Mouse (Mus musculus) layer of hippocampus, adult 9-10 months (tissue): Measurements from ENCODE around the gene Spice1.

ENCODE experiments used
- DNase-seq: peaks from one replicate; pipeline ENCODE4 v3.0.0; 2022; ENCODE audit warnings: low spot score

Spice1 gene

GRCm38 (mm10) chr16:44375459-44375858 lies 28.5 kb downstream of the Spice1 start:
- no peak for DNase-seq

- DNase-seq, result no peak
These were observed 33.1 kb downstream of the Spice1 start for GRCm38 (mm10) chr16:44380006-44380405.

DNA sequence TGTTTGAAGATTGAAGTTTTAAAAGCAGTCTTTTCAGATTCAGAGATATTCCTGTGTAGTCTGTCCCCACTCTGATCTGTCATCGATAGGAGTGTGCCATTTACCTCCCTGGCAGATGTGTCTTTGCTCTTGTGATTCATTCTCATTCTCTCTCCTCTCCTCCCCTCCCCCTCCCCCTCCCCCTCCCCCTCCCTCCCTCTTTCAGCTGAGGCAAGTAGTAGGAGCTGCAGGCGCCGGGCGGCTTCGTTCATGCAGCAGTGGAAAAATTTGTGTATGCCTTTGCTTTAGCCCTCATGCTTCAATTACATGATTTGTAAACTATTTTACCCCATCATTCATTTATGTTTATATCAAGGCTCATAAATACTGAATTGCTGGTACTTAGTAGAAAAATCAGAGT lies 34.7 kb downstream of the Spice1 start:
- no peak for DNase-seq

DNA sequence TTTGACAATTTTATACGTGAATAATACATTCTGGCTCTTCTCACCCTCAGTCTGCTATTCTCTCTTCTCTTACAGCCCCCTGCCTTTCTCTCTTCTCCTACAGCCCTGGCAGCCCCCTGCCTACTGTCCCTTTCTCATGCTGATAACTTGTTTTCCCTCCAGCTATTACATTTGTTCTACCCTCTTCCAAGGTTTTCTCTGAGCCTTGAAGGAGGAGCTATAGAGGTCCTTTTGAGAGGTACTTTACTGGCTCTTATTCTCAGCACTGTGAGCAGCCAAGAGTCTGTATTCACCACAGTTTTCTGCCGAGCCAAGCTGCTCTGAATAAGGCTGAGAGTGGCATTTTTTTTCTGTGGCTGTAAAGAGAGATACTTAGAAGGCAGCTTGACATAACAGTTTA lies 36.6 kb downstream of the Spice1 start:
- DNase-seq, result no peak

GRCm38 (mm10) chr16:44384251-44384650 lies 37.3 kb downstream of the Spice1 start:
- DNase-seq, result no peak

DNA sequence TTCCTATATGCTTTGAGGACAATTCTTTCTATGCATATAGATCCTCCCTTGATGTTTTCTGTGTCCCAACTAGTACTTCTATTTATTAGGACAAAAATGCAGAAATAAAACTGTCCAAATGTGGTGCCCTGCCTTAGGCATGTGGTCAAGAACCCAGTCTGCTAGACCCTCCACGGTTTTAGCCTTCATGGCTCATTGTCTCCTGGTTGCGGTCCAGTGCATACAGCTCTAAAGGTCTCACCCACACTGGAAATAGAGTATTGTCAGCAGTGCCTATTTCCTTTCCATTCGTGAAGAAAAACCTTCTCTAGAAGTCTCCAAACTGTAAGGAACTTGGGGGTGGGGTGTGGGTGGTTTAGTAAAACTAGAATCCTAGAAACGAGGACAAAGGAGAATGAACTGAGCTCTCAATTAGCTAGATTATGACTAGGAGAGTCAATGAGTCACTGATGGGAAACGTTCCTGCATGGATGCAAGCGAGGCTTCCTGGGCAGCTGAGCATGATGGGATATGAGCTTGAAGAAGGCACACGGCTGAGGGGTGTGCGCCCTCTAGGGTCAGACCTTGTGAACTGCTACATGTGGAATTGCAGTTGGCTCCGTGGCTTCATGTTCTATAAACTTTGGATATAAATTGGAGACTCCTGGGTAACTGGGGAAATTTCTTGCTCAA lies 45.1 kb downstream of the Spice1 start:
- peak; percentile 37 for DNase-seq

- peak; percentile 78 for DNase-seq
These were observed 47.8 kb downstream of the Spice1 start, which contains the start of gene Cfap44 for GRCm38 (mm10) chr16:44394577-44395243. TSS of gene Cfap44 (plus strand) at chr16:44394796.

GRCm38 (mm10) chr16:44404933-44405332 lies 58.0 kb downstream of the Spice1 start:
- DNase-seq, result no peak

DNA sequence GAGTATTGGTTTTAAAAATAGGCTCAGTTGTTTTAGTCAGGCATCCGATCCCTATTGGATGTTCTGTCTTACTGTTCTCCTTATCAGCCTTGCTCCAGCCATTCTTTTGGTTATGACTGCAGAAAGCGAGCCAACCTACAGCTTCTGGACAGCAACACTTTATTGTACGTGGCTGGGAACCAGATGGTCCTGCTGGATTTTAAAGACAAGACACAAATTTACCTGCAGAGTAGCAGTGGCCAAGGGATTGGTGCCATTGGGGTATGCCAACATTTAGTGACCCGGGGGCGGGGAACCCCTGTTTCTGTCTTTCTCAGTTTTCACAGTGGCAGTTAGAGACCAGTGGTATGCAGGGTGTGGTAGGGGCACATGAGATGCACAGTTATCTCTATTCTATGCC lies 60.3 kb downstream of the Spice1 start:
- DNase-seq, result no peak

- no peak for DNase-seq
These were observed 61.4 kb downstream of the Spice1 start for GRCm38 (mm10) chr16:44408290-44408689.

GRCm38 (mm10) chr16:44410176-44410575 lies 63.3 kb downstream of the Spice1 start:
- DNase-seq, result no peak

DNA sequence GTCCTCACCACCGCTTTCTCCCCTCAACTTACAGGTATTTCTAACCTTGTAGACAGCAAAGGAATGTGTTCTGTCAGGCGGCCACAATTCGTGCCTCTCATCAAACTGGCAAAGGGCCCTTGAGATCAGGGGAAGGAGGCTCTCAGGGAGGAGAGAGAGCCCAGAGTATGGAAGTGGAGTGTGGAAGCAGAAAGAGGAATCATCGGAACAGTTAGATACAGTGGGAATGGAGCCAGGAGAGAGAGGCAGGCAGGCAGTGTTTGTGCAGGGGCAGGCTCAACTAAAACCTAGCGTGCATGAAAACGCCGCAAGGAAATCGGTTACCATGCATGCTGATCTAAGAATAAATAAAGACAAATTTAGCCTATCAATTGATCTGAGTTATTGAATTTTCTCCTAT lies 70.7 kb downstream of the Spice1 start:
- no peak for DNase-seq

GRCm38 (mm10) chr16:44421735-44422134 lies 74.8 kb downstream of the Spice1 start:
- DNase-seq, result no peak

DNA sequence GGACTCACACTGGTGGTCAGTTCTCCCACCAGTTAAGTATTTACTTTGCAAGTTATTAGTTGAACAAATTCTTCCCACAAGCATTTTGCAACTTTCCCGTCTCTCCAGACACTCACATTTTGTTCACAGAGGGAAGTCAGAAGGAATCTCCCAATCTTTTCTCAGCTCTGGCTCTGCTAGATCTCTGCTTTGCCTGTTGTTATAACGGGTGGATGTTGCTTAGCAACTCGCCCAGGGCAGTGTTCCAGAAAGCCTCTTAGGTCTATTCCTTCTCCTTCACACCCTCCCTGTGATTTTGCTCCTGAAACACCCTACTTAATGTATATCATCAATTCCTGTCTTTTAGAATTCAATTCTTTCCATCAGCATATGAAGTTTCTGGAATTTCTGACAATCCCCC lies 76.6 kb downstream of the Spice1 start:
- DNase-seq, result peak; percentile 35

DNA sequence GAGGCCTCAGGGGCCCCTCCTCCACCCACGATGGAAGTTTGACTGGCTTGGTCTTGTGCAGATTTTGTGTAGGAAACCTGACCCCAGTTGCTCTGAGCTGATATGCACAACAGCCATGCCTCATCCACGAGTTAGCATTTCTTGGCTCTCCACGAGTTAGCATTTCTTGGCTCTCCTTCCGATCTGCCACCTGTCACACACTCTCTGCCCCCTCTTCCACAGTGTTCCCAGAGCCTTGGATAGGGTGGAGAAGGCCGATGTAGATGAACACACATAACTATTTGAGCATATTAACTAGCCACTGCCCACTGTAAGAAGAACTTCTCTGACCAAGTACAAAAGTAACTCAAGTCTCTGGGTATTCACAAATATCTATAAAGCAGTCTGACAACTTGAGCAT lies 81.5 kb downstream of the Spice1 start:
- no peak for DNase-seq

GRCm38 (mm10) chr16:44430021-44430420 lies 83.1 kb downstream of the Spice1 start:
- DNase-seq, result no peak

- DNase-seq, result no peak
These were observed 88.0 kb downstream of the Spice1 start for GRCm38 (mm10) chr16:44434931-44435330.

- DNase-seq, result no peak
These were observed 88.6 kb downstream of the Spice1 start for GRCm38 (mm10) chr16:44435481-44435880.
